Mouse (Mus musculus): ENCODE data around the gene Ptcra. TPM values are rescaled to one million over a fixed set of nuclear protein-coding genes. Genes with fewer than 3 reads are reported as not detected.

Ptcra gene
- not detected in 2 replicates for polyA plus RNA-seq (2015; fragmentation: Nextera tagmentation; extraction: Ambion mirVana)

DNA sequence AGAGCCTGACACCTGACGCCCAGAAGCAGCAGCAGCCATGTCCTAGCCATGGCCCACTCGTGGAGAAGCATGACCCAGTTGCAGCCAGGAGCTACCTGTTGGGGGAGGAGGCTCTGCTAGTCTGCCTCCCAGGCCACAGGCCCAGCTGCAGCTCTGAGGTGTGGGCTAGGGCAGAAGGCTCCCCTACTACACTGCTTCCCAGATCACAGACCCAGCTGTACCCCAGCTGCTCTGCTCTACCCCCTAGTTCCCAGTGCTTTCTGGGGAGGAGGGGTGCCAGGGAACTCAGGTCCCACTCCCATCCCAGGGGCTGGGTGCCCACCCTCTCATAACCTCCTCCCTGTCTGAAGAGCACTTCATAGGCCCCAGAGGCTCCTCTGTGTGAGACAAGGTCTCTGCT is at the start of gene Ptcra:
TSS of gene Ptcra (minus strand) at position 169 of the 400 bp plus-strand sequence.
- no peak within 1 kb of the TSS for H3K27ac ChIP-seq (ENCODE audit: low read length)
- H3K4me3 ChIP-seq (ENCODE audit: low read depth, low read length): no peak within 1 kb of the TSS
- 71% methylated on average over 2 of the region's 2 CpGs for WGBS
- no peak within 1 kb of the TSS for H3K9ac ChIP-seq (ENCODE audit: low read depth, low read length)
- H3K9me3 ChIP-seq (replicated peaks; ENCODE audit: control insufficient read depth, low read length, poor library complexity, severe bottlenecking): no peaks in the 10 kb centered on the region
- H3K36me3 ChIP-seq (ENCODE audit: control insufficient read depth, insufficient read depth, low read length): no peaks in the 10 kb centered on the region
- no peak for ATAC-seq
- no peaks in the 10 kb centered on the region for H3K27me3 ChIP-seq (ENCODE audit: control insufficient read depth, insufficient read depth, low read depth, low read length)
- no peaks in the 10 kb centered on the region for H3K4me1 ChIP-seq (ENCODE audit: control insufficient read depth, insufficient read depth, low read length)
- H3K4me2 ChIP-seq (ENCODE audit: low read length): no peak within 1 kb of the TSS

DNA sequence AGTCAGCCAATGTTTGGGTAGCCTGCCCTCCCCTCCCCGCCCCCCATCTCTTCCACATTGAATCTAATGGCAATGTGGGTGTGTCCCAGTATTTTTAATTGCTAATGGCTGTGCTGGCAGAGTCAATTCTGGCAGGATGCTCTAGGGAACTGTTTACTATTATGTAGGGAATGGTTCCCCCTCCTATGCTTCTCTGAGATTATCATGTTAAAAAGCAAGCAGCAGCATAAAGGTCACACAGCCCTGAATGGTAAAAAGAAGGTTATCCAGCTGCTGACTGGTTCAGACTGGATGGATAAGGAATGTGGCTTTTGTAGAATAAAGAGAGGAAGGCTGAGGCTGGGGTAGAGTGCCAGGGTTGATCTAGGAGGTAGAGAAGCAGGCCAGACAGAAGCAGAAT is 48.9 kb upstream of the Ptcra start:
- no peaks in the 10 kb centered on the region for H3K4me1 ChIP-seq (ENCODE audit: control insufficient read depth, insufficient read depth, low read length)
- no peak overlapping the region for H3K9ac ChIP-seq (ENCODE audit: low read depth, low read length)
- WGBS: 96% methylated on average over 1 of the region's 1 CpGs
- H3K27me3 ChIP-seq (ENCODE audit: control insufficient read depth, insufficient read depth, low read depth, low read length): no peaks in the 10 kb centered on the region
- no peak overlapping the region for H3K4me2 ChIP-seq (ENCODE audit: low read length)
- no peaks in the 10 kb centered on the region for H3K9me3 ChIP-seq (replicated peaks; ENCODE audit: control insufficient read depth, low read length, poor library complexity, severe bottlenecking)
- no peak for ATAC-seq
- no peak overlapping the region for H3K27ac ChIP-seq (ENCODE audit: low read length)
- no peak overlapping the region for H3K4me3 ChIP-seq (ENCODE audit: low read depth, low read length)
- peaks cover 34% of the 10 kb centered on the region for H3K36me3 ChIP-seq (ENCODE audit: control insufficient read depth, insufficient read depth, low read length)

GRCm38 (mm10) chr17:46810672-46811071 is 47.2 kb upstream of the Ptcra start:
- no peaks in the 10 kb centered on the region for H3K9me3 ChIP-seq (replicated peaks; ENCODE audit: control insufficient read depth, low read length, poor library complexity, severe bottlenecking)
- 82% methylated on average over 3 of the region's 3 CpGs for WGBS
- peaks cover 44% of the 10 kb centered on the region for H3K36me3 ChIP-seq (ENCODE audit: control insufficient read depth, insufficient read depth, low read length)

GRCm38 (mm10) chr17:46809131-46809830 is 45.8 kb upstream of the Ptcra start:
- Histone ChIP-seq H3K9ac (ENCODE audit: low read depth, low read length) (no peak overlapping the region), H3K4me1 (ENCODE audit: control insufficient read depth, insufficient read depth, low read length) (no peaks in the 10 kb centered on the region), H3K36me3 (ENCODE audit: control insufficient read depth, insufficient read depth, low read length) (peaks cover 46% of the 10 kb centered on the region), H3K27ac (ENCODE audit: low read length) (no peak overlapping the region), H3K4me2 (ENCODE audit: low read length) (no peak overlapping the region), H3K27me3 (ENCODE audit: control insufficient read depth, insufficient read depth, low read depth, low read length) (no peaks in the 10 kb centered on the region), H3K4me3 (ENCODE audit: low read depth, low read length) (no peak overlapping the region), H3K9me3 (replicated peaks; ENCODE audit: control insufficient read depth, low read length, poor library complexity, severe bottlenecking) (no peaks in the 10 kb centered on the region)
- ATAC-seq: no peak
- WGBS: 89% methylated on average over 6 of the region's 6 CpGs

More at GRCm38 (mm10) chr17:46810672-46811071, 47.2 kb upstream of the Ptcra start:
- Histone ChIP-seq H3K4me1 (ENCODE audit: control insufficient read depth, insufficient read depth, low read length) (no peaks in the 10 kb centered on the region), H3K27me3 (ENCODE audit: control insufficient read depth, insufficient read depth, low read depth, low read length) (no peaks in the 10 kb centered on the region), H3K9ac (ENCODE audit: low read depth, low read length) (no peak overlapping the region), H3K4me2 (ENCODE audit: low read length) (no peak overlapping the region), H3K4me3 (ENCODE audit: low read depth, low read length) (no peak overlapping the region), H3K27ac (ENCODE audit: low read length) (no peak overlapping the region)
- no peak for ATAC-seq

DNA sequence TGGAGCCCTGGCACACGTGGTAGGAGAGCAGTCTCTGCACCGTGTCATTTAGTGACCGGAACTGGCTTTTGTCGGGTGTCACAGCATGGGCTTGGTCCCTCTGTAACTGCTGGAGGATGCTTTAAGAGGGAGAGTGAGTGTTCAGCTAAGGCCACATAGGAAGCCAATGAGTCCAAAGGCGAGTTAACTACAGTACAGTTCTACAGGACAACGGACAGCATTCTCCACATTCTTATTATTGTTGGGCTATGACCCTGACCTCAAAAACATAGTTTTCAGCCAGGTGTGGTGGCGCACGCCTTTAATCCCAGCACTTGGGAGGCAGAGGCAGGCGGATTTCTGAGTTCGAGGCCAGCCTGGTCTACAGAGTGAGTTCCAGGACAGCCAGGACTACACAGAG is 44.9 kb upstream of the Ptcra start:
- H3K4me2 ChIP-seq (ENCODE audit: low read length): no peak overlapping the region
- ATAC-seq: no peak
- H3K9ac ChIP-seq (ENCODE audit: low read depth, low read length): no peak overlapping the region
- WGBS: 93% methylated on average over 10 of the region's 10 CpGs
- H3K36me3 ChIP-seq (ENCODE audit: control insufficient read depth, insufficient read depth, low read length): peaks cover 41% of the 10 kb centered on the region
- H3K4me3 ChIP-seq (ENCODE audit: low read depth, low read length): no peak overlapping the region
- H3K4me1 ChIP-seq (ENCODE audit: control insufficient read depth, insufficient read depth, low read length): no peaks in the 10 kb centered on the region
- H3K27ac ChIP-seq (ENCODE audit: low read length): no peak overlapping the region
- no peaks in the 10 kb centered on the region for H3K27me3 ChIP-seq (ENCODE audit: control insufficient read depth, insufficient read depth, low read depth, low read length)
- no peaks in the 10 kb centered on the region for H3K9me3 ChIP-seq (replicated peaks; ENCODE audit: control insufficient read depth, low read length, poor library complexity, severe bottlenecking)

- Histone ChIP-seq H3K27me3 (ENCODE audit: control insufficient read depth, insufficient read depth, low read depth, low read length) (no peaks in the 10 kb centered on the region), H3K4me1 (ENCODE audit: control insufficient read depth, insufficient read depth, low read length) (no peaks in the 10 kb centered on the region), H3K4me3 (ENCODE audit: low read depth, low read length) (no peak overlapping the region), H3K36me3 (ENCODE audit: control insufficient read depth, insufficient read depth, low read length) (peaks cover 26% of the 10 kb centered on the region), H3K9ac (ENCODE audit: low read depth, low read length) (no peak overlapping the region), H3K4me2 (ENCODE audit: low read length) (no peak overlapping the region), H3K27ac (ENCODE audit: low read length) (no peak overlapping the region), H3K9me3 (replicated peaks; ENCODE audit: control insufficient read depth, low read length, poor library complexity, severe bottlenecking) (no peaks in the 10 kb centered on the region)
- WGBS: 89% methylated on average over 6 of the region's 6 CpGs
- ATAC-seq: no peak
Measured at GRCm38 (mm10) chr17:46801761-46802160, 38.2 kb upstream of the Ptcra start.

GRCm38 (mm10) chr17:46799680-46800079 is 36.2 kb upstream of the Ptcra start:
- Histone ChIP-seq H3K27ac (ENCODE audit: low read length) (no peak overlapping the region), H3K36me3 (ENCODE audit: control insufficient read depth, insufficient read depth, low read length) (peaks cover 18% of the 10 kb centered on the region), H3K9me3 (replicated peaks; ENCODE audit: control insufficient read depth, low read length, poor library complexity, severe bottlenecking) (no peaks in the 10 kb centered on the region), H3K27me3 (ENCODE audit: control insufficient read depth, insufficient read depth, low read depth, low read length) (no peaks in the 10 kb centered on the region), H3K9ac (ENCODE audit: low read depth, low read length) (no peak overlapping the region), H3K4me3 (ENCODE audit: low read depth, low read length) (no peak overlapping the region), H3K4me2 (ENCODE audit: low read length) (no peak overlapping the region), H3K4me1 (ENCODE audit: control insufficient read depth, insufficient read depth, low read length) (no peaks in the 10 kb centered on the region)
- 72% methylated on average over 10 of the region's 10 CpGs for WGBS
- no peak for ATAC-seq

DNA sequence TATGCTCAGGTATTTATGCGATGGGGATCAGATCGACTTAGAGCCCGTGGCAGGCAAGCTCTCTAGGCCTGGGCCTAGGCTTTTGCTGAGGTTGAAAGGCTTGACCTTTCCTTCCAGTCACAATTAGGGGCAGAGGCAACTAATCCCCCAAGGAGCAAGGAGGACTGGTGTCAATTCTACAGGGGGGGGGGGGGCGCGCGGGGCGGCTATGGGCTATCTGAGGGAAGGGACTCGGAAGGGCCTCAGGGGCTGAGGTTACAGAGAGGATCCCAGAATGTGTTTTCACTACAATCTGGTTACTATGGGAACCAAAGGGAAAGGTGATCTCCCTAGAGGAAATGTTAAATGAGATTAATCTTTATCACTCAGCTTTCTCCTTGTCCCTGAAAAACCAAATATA is 33.9 kb upstream of the Ptcra start:
- Histone ChIP-seq H3K36me3 (ENCODE audit: control insufficient read depth, insufficient read depth, low read length) (peaks cover 18% of the 10 kb centered on the region), H3K9ac (ENCODE audit: low read depth, low read length) (no peak overlapping the region), H3K9me3 (replicated peaks; ENCODE audit: control insufficient read depth, low read length, poor library complexity, severe bottlenecking) (no peaks in the 10 kb centered on the region), H3K27ac (ENCODE audit: low read length) (no peak overlapping the region), H3K4me1 (ENCODE audit: control insufficient read depth, insufficient read depth, low read length) (no peaks in the 10 kb centered on the region), H3K4me2 (ENCODE audit: low read length) (no peak overlapping the region), H3K4me3 (ENCODE audit: low read depth, low read length) (no peak overlapping the region), H3K27me3 (ENCODE audit: control insufficient read depth, insufficient read depth, low read depth, low read length) (no peaks in the 10 kb centered on the region)
- 29% methylated on average over 4 of the region's 8 CpGs for WGBS
- no peak for ATAC-seq

DNA sequence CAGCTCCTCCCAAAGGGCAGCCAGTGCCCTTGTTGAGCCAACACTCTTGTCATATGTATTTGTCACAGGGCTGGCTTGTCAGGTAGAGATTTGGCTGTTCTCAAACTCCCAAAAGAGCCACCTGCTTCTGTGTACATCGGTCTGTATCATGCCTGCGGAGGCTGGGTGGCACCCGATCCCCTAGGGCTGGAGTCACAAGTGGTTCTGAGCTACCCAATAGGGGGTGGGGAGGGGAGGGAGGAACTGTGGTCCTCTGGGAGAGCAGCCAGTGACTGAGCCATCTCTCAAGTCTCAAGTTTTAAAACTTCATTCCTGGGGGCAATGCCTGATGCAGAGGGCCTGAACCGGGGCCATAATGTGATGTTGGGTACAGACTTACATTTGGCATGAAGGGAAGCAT is 33.2 kb upstream of the Ptcra start:
- H3K9ac ChIP-seq (ENCODE audit: low read depth, low read length): no peak overlapping the region
- no peak overlapping the region for H3K4me3 ChIP-seq (ENCODE audit: low read depth, low read length)
- 89% methylated on average over 4 of the region's 4 CpGs for WGBS
- H3K9me3 ChIP-seq (replicated peaks; ENCODE audit: control insufficient read depth, low read length, poor library complexity, severe bottlenecking): 0 out of 2 replicates have a peak, but pooled peaks cover 3% of the 10 kb centered on the region
- peaks cover 18% of the 10 kb centered on the region for H3K36me3 ChIP-seq (ENCODE audit: control insufficient read depth, insufficient read depth, low read length)
- H3K27ac ChIP-seq (ENCODE audit: low read length): no peak overlapping the region
- ATAC-seq: no peak
- no peak overlapping the region for H3K4me2 ChIP-seq (ENCODE audit: low read length)
- H3K27me3 ChIP-seq (ENCODE audit: control insufficient read depth, insufficient read depth, low read depth, low read length): no peaks in the 10 kb centered on the region
- H3K4me1 ChIP-seq (ENCODE audit: control insufficient read depth, insufficient read depth, low read length): no peaks in the 10 kb centered on the region
